Mouse (Mus musculus) thymus, postnatal 4 days (tissue): Measurements from ENCODE around the gene Spryd3.
A peak's percentile ranks its signal among the peaks of the same experiment; 100 is the strongest.
"Not testable (repeated sequence)": the region's sequence is repeated elsewhere in the genome, so short reads cannot be mapped to it uniquely, and the experiment has no call there.

Experiments
- DNase-seq: peaks from one replicate; pipeline ENCODE4 v3.0.0; 2021

Spryd3 gene

GRCm38 (mm10) chr15:102136129-102136758, at the start of gene Spryd3:
Gene Spryd3 (minus strand): TSS chr15:102136234.
- DNase-seq: peak; percentile 98

- DNase-seq: no peak
Measured at GRCm38 (mm10) chr15:102183076-102183475, 47.0 kb upstream of the Spryd3 start.

GRCm38 (mm10) chr15:102179924-102180323, 43.9 kb upstream of the Spryd3 start:
- no peak for DNase-seq

- DNase-seq: no peak
Measured at GRCm38 (mm10) chr15:102179106-102179505, 43.1 kb upstream of the Spryd3 start.

GRCm38 (mm10) chr15:102178279-102178678, 42.2 kb upstream of the Spryd3 start:
- DNase-seq: peak; percentile 93

- DNase-seq: no peak
Measured at GRCm38 (mm10) chr15:102177417-102177816, 41.4 kb upstream of the Spryd3 start.

- DNase-seq: no peak
Measured at GRCm38 (mm10) chr15:102176571-102177316, 40.7 kb upstream of the Spryd3 start.

GRCm38 (mm10) chr15:102175736-102176319, 39.8 kb upstream of the Spryd3 start:
- DNase-seq: no peak

GRCm38 (mm10) chr15:102173581-102173980, 37.5 kb upstream of the Spryd3 start:
- DNase-seq: no peak

- DNase-seq: no peak
Measured at GRCm38 (mm10) chr15:102169064-102169463, 33.0 kb upstream of the Spryd3 start.

- no peak for DNase-seq
Measured at GRCm38 (mm10) chr15:102167620-102168021, 31.6 kb upstream of the Spryd3 start.

GRCm38 (mm10) chr15:102165468-102166100, 29.6 kb upstream of the Spryd3 start:
- peak; percentile 52 for DNase-seq

GRCm38 (mm10) chr15:102163900-102164693, 28.1 kb upstream of the Spryd3 start:
- no peak for DNase-seq

- peak; percentile 45 for DNase-seq
Measured at GRCm38 (mm10) chr15:102160415-102161060, 24.5 kb upstream of the Spryd3 start.

- no peak for DNase-seq
Measured at GRCm38 (mm10) chr15:102156836-102157235, 20.8 kb upstream of the Spryd3 start.

GRCm38 (mm10) chr15:102155006-102155405, 19.0 kb upstream of the Spryd3 start:
- DNase-seq: not testable (repeated sequence)

GRCm38 (mm10) chr15:102152646-102153045, 16.6 kb upstream of the Spryd3 start:
- no peak for DNase-seq

- DNase-seq: peak; percentile 60
Measured at GRCm38 (mm10) chr15:102150301-102151135, 14.5 kb upstream of the Spryd3 start, which contains the start of gene Soat2. Gene Soat2 (plus strand): TSS chr15:102150526.

GRCm38 (mm10) chr15:102149561-102149960, 13.5 kb upstream of the Spryd3 start:
- DNase-seq: no peak

- no peak for DNase-seq
Measured at GRCm38 (mm10) chr15:102147674-102148402, 11.8 kb upstream of the Spryd3 start.
